Mouse (Mus musculus) C2C12 (cell line): Measurements from ENCODE around the gene Ikzf3.

Experiments
- CEBPB ChIP-seq: IDR thresholded peaks from one replicate; pipeline ENCODE4 v1.6.1; 2011; ENCODE audit warnings: low read depth, mild to moderate bottlenecking, control low read depth, moderate library complexity
- CTCF ChIP-seq: IDR thresholded peaks from one replicate; pipeline ENCODE4 v1.5.1; 2011; ENCODE audit not compliant: control insufficient read depth, insufficient read depth, insufficient read length
- FOSL1 ChIP-seq: IDR thresholded peaks from one replicate; pipeline ENCODE4 v1.8.0; 2011; ENCODE audit warnings: mild to moderate bottlenecking, low read length; ENCODE audit not compliant: poor library complexity, insufficient read depth, severe bottlenecking
- MAX ChIP-seq: IDR thresholded peaks from one replicate; pipeline ENCODE4 v1.6.1; 2011; ENCODE audit warnings: mild to moderate bottlenecking, control low read depth
- MYOD1 ChIP-seq: IDR thresholded peaks from one replicate; pipeline ENCODE4 v1.6.1; 2011; ENCODE audit warnings: low read depth; ENCODE audit not compliant: control insufficient read depth, insufficient read length
- MYOG ChIP-seq: IDR thresholded peaks from one replicate; pipeline ENCODE4 v1.6.1; 2011; ENCODE audit not compliant: control insufficient read depth, insufficient read length; ENCODE audit errors: extremely low read depth
- USF1 ChIP-seq: IDR thresholded peaks from one replicate; pipeline ENCODE4 v1.6.1; 2011; ENCODE audit warnings: low read depth, mild to moderate bottlenecking, control low read depth, moderate library complexity

- TF ChIP-seq CTCF (no peak), USF1 (no peak), CEBPB (no peak), MAX (no peak), FOSL1 (no peak), MYOD1 (no peak), MYOG (no peak)
Measured at GRCm38 (mm10) chr11:98582551-98583264, 36.9 kb upstream of the Ikzf3 start.
